ENCODE assay signal across 7 mouse cellular contexts in the genomic region with DNA sequence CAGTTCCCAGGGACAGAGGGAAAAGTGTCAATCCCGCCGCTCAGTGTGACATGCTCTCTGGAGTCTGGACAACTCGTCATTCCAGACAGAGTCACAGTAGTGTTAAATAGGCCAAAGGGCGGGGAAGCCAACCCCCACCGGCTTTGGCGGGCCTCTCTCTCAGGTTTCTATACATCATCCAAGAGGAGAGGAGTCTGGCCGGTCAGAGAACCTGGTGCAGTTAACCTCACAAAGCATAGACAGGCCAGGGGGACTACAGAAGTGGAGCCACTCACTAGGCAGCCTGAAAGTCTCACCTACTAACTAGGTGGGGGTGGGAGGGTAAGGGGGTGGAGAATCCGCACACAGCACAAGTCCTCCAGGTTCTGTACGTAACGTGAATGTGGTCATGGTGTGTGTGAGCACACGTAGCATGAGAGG.
DNase-seq lines count a peak whose midpoint lies in the region; ATAC-seq lines count a peak whose summit lies in the region.

No protein-coding gene starts in this region.

- ATAC-seq in heart, embryonic 11.5 days (replicated peaks; ENCODE audit: insufficient number of reproducible peaks, low FRiP score, low TSS enrichment): no peak
- ATAC-seq in midbrain, embryonic 16.5 days: peak; percentile 36

- 0 out of 2 replicates have a peak, but pooled peaks cover 2% of the 10 kb centered on the region for H3K36me3 ChIP-seq in heart, embryonic 11.5 days (ENCODE audit: control insufficient read depth, insufficient read depth, low read length)
- no peaks in the 10 kb centered on the region for H3K36me3 ChIP-seq in midbrain, embryonic 16.5 days (ENCODE audit: control insufficient read depth, insufficient read depth, low read length)

- H3K27ac ChIP-seq in heart, embryonic 11.5 days (ENCODE audit: low read depth, low read length): peak overlapping the region; percentile 66
- H3K27ac ChIP-seq in midbrain, embryonic 16.5 days (ENCODE audit: low read length): no peak overlapping the region

- peak; percentile 37 for DNase-seq in ES-CJ7 (ENCODE audit: low read depth, low spot score)
- DNase-seq in adrenal gland, postnatal 25 days: peak; percentile 26
- peak; percentile 46 for DNase-seq in kidney, postnatal 10 days
- DNase-seq in gastrocnemius, adult 18-20 months (ENCODE audit: low spot score): no peak
- DNase-seq in spleen, adult 18-20 months: no peak

- H3K9me3 ChIP-seq in heart, embryonic 11.5 days (replicated peaks; ENCODE audit: control insufficient read depth, low read length): no peaks in the 10 kb centered on the region
- H3K9me3 ChIP-seq in midbrain, embryonic 16.5 days (replicated peaks; ENCODE audit: control insufficient read depth, low read length, poor library complexity, severe bottlenecking): no peaks in the 10 kb centered on the region

- WGBS in heart, embryonic 11.5 days (ENCODE audit: insufficient replicate concordance): 5% methylated on average over 11 of the region's 11 CpGs
- WGBS in midbrain, embryonic 16.5 days: 4% methylated on average over 11 of the region's 11 CpGs

- H3K4me3 ChIP-seq in heart, embryonic 11.5 days (ENCODE audit: low read depth, low read length): peak overlapping the region; percentile 53
- peak overlapping the region; percentile 73 for H3K4me3 ChIP-seq in midbrain, embryonic 16.5 days (ENCODE audit: low read depth, low read length)

- peak overlapping the region; percentile 72 for H3K4me2 ChIP-seq in heart, embryonic 11.5 days
- H3K4me2 ChIP-seq in midbrain, embryonic 16.5 days (ENCODE audit: low read length): peak overlapping the region; percentile 99

- H3K9ac ChIP-seq in heart, embryonic 11.5 days (ENCODE audit: low read depth, low read length): peak overlapping the region; percentile 74
- H3K9ac ChIP-seq in midbrain, embryonic 16.5 days (ENCODE audit: low read depth, low read length): 0 out of 2 replicates have a peak overlapping the region, but pooled peaks have one; percentile 38

- peaks cover 27% of the 10 kb centered on the region for H3K4me1 ChIP-seq in heart, embryonic 11.5 days (ENCODE audit: control insufficient read depth, insufficient read depth, low read length)
- H3K4me1 ChIP-seq in midbrain, embryonic 16.5 days (ENCODE audit: control insufficient read depth, insufficient read depth, low read length): peaks cover 9% of the 10 kb centered on the region

- no peaks in the 10 kb centered on the region for H3K27me3 ChIP-seq in heart, embryonic 11.5 days (ENCODE audit: control insufficient read depth, insufficient read depth, low read length)
- no peaks in the 10 kb centered on the region for H3K27me3 ChIP-seq in midbrain, embryonic 16.5 days (ENCODE audit: control insufficient read depth, insufficient read depth, low read depth, low read length)

Comparison
In these comparisons a context has a peak if more than half of its experiments do, and no peak if none do; other contexts are left out.
1. DNase-seq: peak in ES-CJ7 (single experiment), adrenal gland, postnatal 25 days (single experiment) and kidney, postnatal 10 days (single experiment); none in gastrocnemius, adult 18-20 months (single experiment) and spleen, adult 18-20 months (0 of 2).